Mouse (Mus musculus) brain, embryonic 14.5 days (tissue): ENCODE measurements around the gene Fubp1.

Experiments
- CTCF ChIP-seq: fragments of 200-500 bp; IDR thresholded peaks from 2 replicates; pipeline ENCODE4 v1.5.1; 2012; ENCODE audit warnings: inconsistent platforms, mild to moderate bottlenecking, moderate library complexity, borderline replicate concordance; ENCODE audit not compliant: insufficient read depth, insufficient read length; ENCODE audit errors: extremely low read depth
- POLR2A ChIP-seq: fragments of 200-500 bp; IDR thresholded peaks from 2 replicates; pipeline ENCODE4 v1.6.1; 2012; ENCODE audit warnings: mild to moderate bottlenecking, inconsistent platforms, borderline replicate concordance; ENCODE audit not compliant: poor library complexity, insufficient read depth, insufficient read length, severe bottlenecking; ENCODE audit errors: extremely low read depth

DNA sequence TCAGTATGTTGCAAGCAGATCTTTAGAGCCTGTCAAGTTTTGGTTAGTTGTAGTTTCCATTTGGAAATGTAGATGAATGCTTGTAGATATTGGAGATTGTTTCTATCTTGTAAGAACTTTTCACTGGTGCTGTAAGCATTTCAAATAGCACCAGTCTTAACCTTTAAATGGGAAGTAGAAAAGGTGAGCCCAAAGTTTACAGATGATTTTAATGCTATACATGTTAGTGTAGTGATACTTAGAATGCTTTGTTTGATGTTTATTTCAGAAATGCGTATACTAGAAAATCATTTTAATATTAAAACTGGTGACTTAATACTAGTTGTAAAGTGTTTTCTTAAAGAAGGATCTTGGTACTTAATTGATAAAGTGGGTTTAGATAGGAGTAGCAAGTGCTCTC is 25.6 kb downstream of the Fubp1 start:
- no peak for TF ChIP-seq POLR2A
- TF ChIP-seq CTCF: no peak
